Mouse (Mus musculus): ENCODE measurements around the gene Kcnd2. TPM values are rescaled to one million over a fixed set of nuclear protein-coding genes. Genes with fewer than 3 reads are reported as not detected.

The Kcnd2 gene
- total and polyA plus RNA-seq, 3 experiments: 0.05 TPM; not detected in 2

DNA sequence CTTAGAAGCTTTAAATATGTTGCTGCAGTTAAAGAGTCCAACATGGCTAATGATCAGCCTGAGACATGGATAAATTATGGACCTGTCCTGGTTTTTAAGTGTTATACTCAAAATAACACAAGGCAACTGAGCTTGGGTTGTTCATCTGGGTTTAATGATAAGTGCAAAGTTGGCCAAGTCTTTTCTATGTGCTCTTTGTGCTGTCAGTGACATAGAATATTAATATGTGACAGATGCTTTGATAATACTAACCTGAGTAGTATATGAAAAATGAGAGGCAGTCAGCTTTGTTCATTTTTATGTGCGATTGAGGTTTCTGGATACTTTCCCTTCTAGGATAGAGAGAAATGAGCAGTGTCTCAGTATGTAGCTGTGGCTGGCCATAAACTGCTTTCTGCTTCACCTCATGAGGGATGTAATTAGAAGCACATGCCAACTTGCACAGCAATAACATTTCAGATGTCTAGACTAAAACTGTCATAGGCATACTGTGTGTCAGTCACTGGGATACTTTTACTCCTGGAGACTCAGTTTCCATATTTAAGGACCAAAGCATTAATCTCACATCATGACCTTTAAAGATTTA is 312.3 kb downstream of the Kcnd2 start:
- DNase-seq (ENCODE audit: low spot score): no peak
- TF ChIP-seq GATA2 (IDR thresholded peaks at IDR 0.05; ENCODE audit: borderline replicate concordance, low read depth, low read length) (no peak), POLR2AphosphoS5 (IDR thresholded peaks at IDR 0.05; ENCODE audit: insufficient replicate concordance, low read depth, low read length) (no peak), TAL1 (conservative IDR thresholded peaks at IDR 0.05; ENCODE audit: low read depth, low read length) (no peak), GATA1 (IDR thresholded peaks at IDR 0.05; ENCODE audit: borderline replicate concordance, low read length) (no peak), CTCF (IDR thresholded peaks at IDR 0.05; ENCODE audit: low read depth, low read length) (no peak)
- Histone ChIP-seq H3K4me3 (ENCODE audit: low read depth, low read length) (no peak overlapping the region), H3K36me3 (replicated peaks) (no peaks in the 10 kb centered on the region), H3K27me3 (ENCODE audit: insufficient read depth, low read length) (no peaks in the 10 kb centered on the region), H3K4me1 (ENCODE audit: insufficient read depth, low read depth, low read length) (no peaks in the 10 kb centered on the region), H3K9me3 (replicated peaks) (no peaks in the 10 kb centered on the region)
- ATAC-seq (ENCODE audit: extremely low read depth, insufficient number of reproducible peaks, low FRiP score, poor library complexity, severe bottlenecking): no peak

- no peak for TF ChIP-seq CTCF (IDR thresholded peaks at IDR 0.05; ENCODE audit: low read depth, low read length)
- no peak for TF ChIP-seq GATA2 (IDR thresholded peaks at IDR 0.05; ENCODE audit: borderline replicate concordance, low read depth, low read length)
- TF ChIP-seq POLR2AphosphoS5 (IDR thresholded peaks at IDR 0.05; ENCODE audit: insufficient replicate concordance, low read depth, low read length): no peak
- TF ChIP-seq GATA1 (IDR thresholded peaks at IDR 0.05; ENCODE audit: borderline replicate concordance, low read length): no peak
- TF ChIP-seq TAL1 (conservative IDR thresholded peaks at IDR 0.05; ENCODE audit: low read depth, low read length): no peak
- Histone ChIP-seq H3K36me3 (replicated peaks) (no peaks in the 10 kb centered on the region), H3K4me1 (ENCODE audit: insufficient read depth, low read depth, low read length) (no peaks in the 10 kb centered on the region), H3K9me3 (replicated peaks) (no peaks in the 10 kb centered on the region), H3K4me3 (ENCODE audit: low read depth, low read length) (no peak overlapping the region), H3K27me3 (ENCODE audit: insufficient read depth, low read length) (no peaks in the 10 kb centered on the region)
- ATAC-seq (ENCODE audit: extremely low read depth, insufficient number of reproducible peaks, low FRiP score, poor library complexity, severe bottlenecking): no peak
- no peak for DNase-seq (ENCODE audit: low spot score)
These were observed 318.7 kb downstream of the Kcnd2 start for GRCm38 (mm10) chr6:21534009-21534408.

DNA sequence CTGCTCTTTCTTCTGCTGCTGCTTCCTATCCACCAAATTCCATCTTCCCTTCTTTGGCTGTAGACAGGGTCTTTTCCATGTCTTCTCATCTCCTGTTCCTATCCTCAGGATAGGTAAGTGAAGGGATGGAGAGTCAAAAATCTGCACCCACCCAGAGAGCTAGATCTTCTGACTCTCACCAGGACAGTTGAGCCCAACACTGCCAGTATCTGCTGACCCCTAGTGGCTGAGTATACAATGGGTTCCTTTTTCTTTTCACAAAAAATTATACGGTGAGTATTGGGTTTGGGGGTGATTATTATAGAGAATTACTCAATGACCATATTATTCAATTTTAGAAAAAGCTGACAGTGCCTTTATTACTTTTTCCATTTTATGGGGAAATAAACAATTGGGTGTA is 319.5 kb downstream of the Kcnd2 start:
- Histone ChIP-seq H3K27me3 (ENCODE audit: insufficient read depth, low read length) (no peaks in the 10 kb centered on the region), H3K4me1 (ENCODE audit: insufficient read depth, low read depth, low read length) (no peaks in the 10 kb centered on the region), H3K36me3 (replicated peaks) (no peaks in the 10 kb centered on the region), H3K9me3 (replicated peaks) (no peaks in the 10 kb centered on the region), H3K4me3 (ENCODE audit: low read depth, low read length) (no peak overlapping the region)
- TF ChIP-seq GATA2 (IDR thresholded peaks at IDR 0.05; ENCODE audit: borderline replicate concordance, low read depth, low read length): no peak
- no peak for TF ChIP-seq TAL1 (conservative IDR thresholded peaks at IDR 0.05; ENCODE audit: low read depth, low read length)
- no peak for TF ChIP-seq GATA1 (IDR thresholded peaks at IDR 0.05; ENCODE audit: borderline replicate concordance, low read length)
- no peak for TF ChIP-seq CTCF (IDR thresholded peaks at IDR 0.05; ENCODE audit: low read depth, low read length)
- TF ChIP-seq POLR2AphosphoS5 (IDR thresholded peaks at IDR 0.05; ENCODE audit: insufficient replicate concordance, low read depth, low read length): no peak
- ATAC-seq (ENCODE audit: extremely low read depth, insufficient number of reproducible peaks, low FRiP score, poor library complexity, severe bottlenecking): no peak
- DNase-seq (ENCODE audit: low spot score): no peak

DNA sequence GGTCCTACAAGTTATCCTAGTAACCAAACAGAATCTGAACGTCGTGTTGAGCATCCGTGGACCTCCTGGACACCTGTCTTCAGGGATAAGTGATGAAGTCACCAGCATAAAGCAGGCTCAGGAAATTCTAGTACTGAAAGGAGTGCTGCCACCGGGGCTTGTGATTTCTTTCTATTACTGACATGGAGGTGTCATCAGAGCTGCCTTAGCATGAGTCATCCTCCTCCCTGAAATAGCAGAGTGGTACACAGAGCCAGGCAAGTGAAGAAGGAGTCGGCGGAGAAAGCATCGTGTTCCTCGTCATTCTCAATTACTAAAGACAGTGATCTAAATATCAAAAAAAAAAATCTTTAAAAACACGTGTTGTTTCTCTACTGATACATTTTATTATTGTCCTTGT is 336.2 kb downstream of the Kcnd2 start:
- H3K9me3 ChIP-seq (replicated peaks): no peaks in the 10 kb centered on the region

DNA sequence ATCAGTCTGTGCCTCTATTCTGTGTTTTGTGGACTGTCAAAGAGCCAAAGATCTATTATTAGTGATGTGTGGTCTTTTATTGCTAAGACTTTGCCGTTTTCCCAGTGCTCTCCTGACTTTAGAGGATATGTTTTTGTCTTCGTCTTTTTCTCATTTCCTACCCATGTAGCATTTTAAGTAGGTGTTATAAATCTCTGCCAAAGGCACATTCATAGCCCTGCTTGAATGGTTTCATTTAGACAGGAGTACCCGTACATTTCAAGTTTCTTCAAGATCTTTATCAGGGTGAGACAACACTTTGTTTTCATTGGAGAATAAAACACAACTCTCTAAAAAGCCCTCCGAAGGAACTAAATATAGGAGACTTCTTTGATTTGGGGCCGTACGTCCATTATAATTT is 355.7 kb downstream of the Kcnd2 start:
- TF ChIP-seq TAL1 (conservative IDR thresholded peaks at IDR 0.05; ENCODE audit: low read depth, low read length) (no peak), POLR2AphosphoS5 (IDR thresholded peaks at IDR 0.05; ENCODE audit: insufficient replicate concordance, low read depth, low read length) (no peak), CTCF (IDR thresholded peaks at IDR 0.05; ENCODE audit: low read depth, low read length) (no peak), GATA1 (IDR thresholded peaks at IDR 0.05; ENCODE audit: borderline replicate concordance, low read length) (no peak)
- no peak overlapping the region for H3K4me3 ChIP-seq (ENCODE audit: low read depth, low read length)
- DNase-seq (ENCODE audit: low spot score) (no peak), ATAC-seq (ENCODE audit: extremely low read depth, insufficient number of reproducible peaks, low FRiP score, poor library complexity, severe bottlenecking) (no peak)
- no peaks in the 10 kb centered on the region for H3K36me3 ChIP-seq (replicated peaks)
- no peaks in the 10 kb centered on the region for H3K4me1 ChIP-seq (ENCODE audit: insufficient read depth, low read depth, low read length)
- no peaks in the 10 kb centered on the region for H3K9me3 ChIP-seq (replicated peaks)
- peaks cover 2% of the 10 kb centered on the region; the same call in 1 of the 2 replicates for H3K27me3 ChIP-seq (ENCODE audit: insufficient read depth, low read length)

More for the DNA sequence above, 336.2 kb downstream of the Kcnd2 start:
- no peak overlapping the region for H3K4me3 ChIP-seq (ENCODE audit: low read depth, low read length)
- no peak for TF ChIP-seq POLR2AphosphoS5 (IDR thresholded peaks at IDR 0.05; ENCODE audit: insufficient replicate concordance, low read depth, low read length)
- no peak for TF ChIP-seq GATA1 (IDR thresholded peaks at IDR 0.05; ENCODE audit: borderline replicate concordance, low read length)
- TF ChIP-seq CTCF (IDR thresholded peaks at IDR 0.05; ENCODE audit: low read depth, low read length): no peak
- TF ChIP-seq TAL1 (conservative IDR thresholded peaks at IDR 0.05; ENCODE audit: low read depth, low read length): no peak
- TF ChIP-seq GATA2 (IDR thresholded peaks at IDR 0.05; ENCODE audit: borderline replicate concordance, low read depth, low read length): no peak
- no peaks in the 10 kb centered on the region for H3K36me3 ChIP-seq (replicated peaks)
- H3K27me3 ChIP-seq (ENCODE audit: insufficient read depth, low read length): 0 out of 2 replicates have a peak, but pooled peaks cover 2% of the 10 kb centered on the region
- no peak for DNase-seq (ENCODE audit: low spot score)
- ATAC-seq (ENCODE audit: extremely low read depth, insufficient number of reproducible peaks, low FRiP score, poor library complexity, severe bottlenecking): no peak
- H3K4me1 ChIP-seq (ENCODE audit: insufficient read depth, low read depth, low read length): no peaks in the 10 kb centered on the region

GRCm38 (mm10) chr6:21590156-21590555 is 374.9 kb downstream of the Kcnd2 start:
- Histone ChIP-seq H3K4me1 (ENCODE audit: insufficient read depth, low read depth, low read length) (no peaks in the 10 kb centered on the region), H3K27me3 (ENCODE audit: insufficient read depth, low read length) (no peaks in the 10 kb centered on the region), H3K4me3 (ENCODE audit: low read depth, low read length) (no peak overlapping the region), H3K9me3 (replicated peaks) (no peaks in the 10 kb centered on the region), H3K36me3 (replicated peaks) (no peaks in the 10 kb centered on the region)
- ATAC-seq (ENCODE audit: extremely low read depth, insufficient number of reproducible peaks, low FRiP score, poor library complexity, severe bottlenecking) (no peak), DNase-seq (ENCODE audit: low spot score) (no peak)
- TF ChIP-seq GATA2 (IDR thresholded peaks at IDR 0.05; ENCODE audit: borderline replicate concordance, low read depth, low read length) (no peak), GATA1 (IDR thresholded peaks at IDR 0.05; ENCODE audit: borderline replicate concordance, low read length) (no peak)

Data from G1E (cell line).